Mouse (Mus musculus) spleen, adult 2 months (tissue): Measurements from ENCODE around the gene Capn12.

Experiments used
- CTCF ChIP-seq: fragments of 200-500 bp; IDR thresholded peaks from 2 replicates; pipeline ENCODE4 v1.5.1; 2011; ENCODE audit warnings: mild to moderate bottlenecking, inconsistent platforms; ENCODE audit not compliant: insufficient read depth, insufficient read length, insufficient replicate concordance; ENCODE audit errors: extremely low read depth
- POLR2A ChIP-seq: fragments of 200-500 bp; IDR thresholded peaks from 2 replicates; pipeline ENCODE4 v1.6.1; 2011; ENCODE audit warnings: low read depth, low read length, inconsistent platforms

- TF ChIP-seq POLR2A (no peak), CTCF (no peak)
Observed at GRCm38 (mm10) chr7:28863540-28863939, 17.7 kb upstream of the Capn12 start, which contains the start of gene Lgals7.
